Mouse (Mus musculus) heart, embryonic 10.5 days (tissue): ENCODE results near the gene Tfeb. TPM values are rescaled to one million over a fixed set of nuclear protein-coding genes. Genes with fewer than 3 reads are reported as not detected.

Experiments
- DNase-seq: peaks from one replicate; pipeline ENCODE4 v3.0.0-alpha.2; 2017; ENCODE audit warnings: low spot score
- H3K27ac ChIP-seq: fragments of 300-500 bp; sonication (generic); 2 replicates; pipeline ENCODE4 v1.5.1; 2016; ENCODE audit warnings: mild to moderate bottlenecking
- H3K27me3 ChIP-seq: fragments of 300-500 bp; sonication (generic); 2 replicates; pipeline ENCODE4 v1.6.1; 2016; ENCODE audit warnings: mild to moderate bottlenecking; ENCODE audit not compliant: poor library complexity, insufficient read depth, severe bottlenecking
- H3K36me3 ChIP-seq: fragments of 300-500 bp; sonication (generic); 2 replicates; pipeline ENCODE4 v1.6.1; 2016; ENCODE audit warnings: mild to moderate bottlenecking, moderate library complexity
- H3K4me1 ChIP-seq: fragments of 300-500 bp; sonication (generic); 2 replicates; pipeline ENCODE4 v1.6.1; 2016; ENCODE audit warnings: mild to moderate bottlenecking
- H3K4me3 ChIP-seq: fragments of 300-500 bp; sonication (generic); 2 replicates; pipeline ENCODE4 v1.5.1; 2016; ENCODE audit warnings: mild to moderate bottlenecking, moderate library complexity
- H3K9me3 ChIP-seq: fragments of 300-500 bp; sonication (generic); 2 replicates; pipeline ENCODE4 v1.6.1; 2016; ENCODE audit warnings: mild to moderate bottlenecking, moderate library complexity
- WGBS: fragments of 180-500 bp; shearing (Covaris S2); methylation state at CpG from one replicate; pipeline ENCODE4 v1.1.7; 2016; 5-methylcytosine and 5-hydroxymethylcytosine counted together
- polyA plus RNA-seq: library from polyadenylated mRNA; unstranded; fragments of >200 nt; fragmentation: Nextera tagmentation; extraction: Ambion mirVana; gene quantifications from 2 replicates; pipeline ENCODE4 v1.2.1, GENCODE M21; 2016

Gene Tfeb
- polyA plus RNA-seq, 1 experiment from 2014 or later: 15.3 TPM

DNA sequence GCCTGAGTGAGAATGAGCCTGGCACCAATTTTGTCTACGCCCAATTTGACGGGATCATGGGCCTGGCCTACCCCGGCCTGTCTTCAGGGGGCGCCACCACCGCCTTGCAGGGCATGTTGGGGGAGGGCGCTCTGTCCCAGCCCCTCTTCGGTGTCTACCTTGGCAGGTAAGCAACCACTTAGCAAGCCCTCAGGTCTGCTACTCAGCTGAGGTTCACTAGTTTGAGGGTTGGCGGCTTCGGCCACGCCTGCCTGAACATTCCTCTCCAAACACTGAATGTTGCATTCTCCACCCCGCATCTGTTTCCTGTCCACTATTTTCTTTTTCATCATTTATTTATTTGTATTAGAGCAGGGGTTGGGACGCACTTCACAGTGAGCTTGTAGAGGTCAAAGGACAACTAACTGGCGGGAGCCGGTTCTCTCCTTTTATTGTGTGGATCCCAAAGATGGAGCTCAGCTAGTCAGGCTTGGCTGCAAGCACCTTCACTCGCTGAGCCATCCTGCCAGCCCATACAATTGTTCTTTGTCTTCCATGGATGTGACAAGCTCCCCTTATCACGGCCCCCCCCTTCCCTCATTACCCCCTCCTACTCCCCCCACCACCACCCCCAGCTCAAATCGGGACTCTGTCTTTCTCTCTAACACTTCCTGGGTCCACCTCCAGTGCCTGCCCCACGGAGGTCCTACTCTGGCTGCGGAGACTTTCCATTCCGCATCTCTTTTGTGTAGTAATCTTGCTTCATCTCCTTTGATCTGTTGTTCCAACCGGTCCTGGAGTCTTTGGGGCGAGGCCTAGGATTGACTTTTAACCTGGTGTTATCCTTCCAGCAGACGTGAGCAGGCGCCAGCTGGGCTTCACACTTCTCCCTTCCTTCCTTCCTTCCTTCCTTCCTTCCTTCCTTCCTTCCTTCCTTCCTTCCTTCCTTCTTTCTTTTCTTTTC is 5.9 kb upstream of the Tfeb start:
- Histone ChIP-seq H3K36me3 (no peaks in the 10 kb centered on the region), H3K27ac (0 out of 2 replicates have a peak overlapping the region, but pooled peaks have one; percentile 10), H3K4me3 (no peak overlapping the region), H3K9me3 (no peaks in the 10 kb centered on the region), H3K27me3 (peaks cover 21% of the 10 kb centered on the region; the same call in 1 of the 2 replicates), H3K4me1 (peaks cover 7% of the 10 kb centered on the region; the same call in 1 of the 2 replicates)
- 53% methylated on average over 24 of the region's 24 CpGs for WGBS
- no peak for DNase-seq

GRCm38 (mm10) chr17:47735553-47736100 is 1.2 kb upstream of the Tfeb start:
- 73% methylated on average over 14 of the region's 14 CpGs for WGBS
- peaks cover 29% of the 10 kb centered on the region for H3K27me3 ChIP-seq
- no peak for DNase-seq
- no peaks in the 10 kb centered on the region for H3K36me3 ChIP-seq
- peaks cover 36% of the 10 kb centered on the region for H3K4me1 ChIP-seq
- no peak overlapping the region for H3K4me3 ChIP-seq
- H3K27ac ChIP-seq: no peak overlapping the region
- H3K9me3 ChIP-seq: no peaks in the 10 kb centered on the region

GRCm38 (mm10) chr17:47737271-47738065 is 638 bp downstream of the Tfeb start:
- no peaks in the 10 kb centered on the region for H3K36me3 ChIP-seq
- DNase-seq: peak; percentile 92
- WGBS: under 1% methylated on average over 44 of the region's 60 CpGs
- H3K27ac ChIP-seq: peak overlapping the region; percentile 94
- peak overlapping the region; percentile 92 for H3K4me3 ChIP-seq
- H3K27me3 ChIP-seq: peaks cover 23% of the 10 kb centered on the region
- peaks cover 44% of the 10 kb centered on the region for H3K4me1 ChIP-seq
- no peaks in the 10 kb centered on the region for H3K9me3 ChIP-seq

GRCm38 (mm10) chr17:47738066-47738878 is 1.4 kb downstream of the Tfeb start:
- Histone ChIP-seq H3K27ac (peak overlapping the region; percentile 94), H3K9me3 (no peaks in the 10 kb centered on the region), H3K27me3 (peaks cover 18% of the 10 kb centered on the region), H3K4me3 (peak overlapping the region; percentile 92), H3K4me1 (peaks cover 51% of the 10 kb centered on the region), H3K36me3 (no peaks in the 10 kb centered on the region)
- peak; percentile 88 for DNase-seq
- WGBS: under 1% methylated on average over 59 of the region's 61 CpGs

- 5% methylated on average over 20 of the region's 20 CpGs for WGBS
- Histone ChIP-seq H3K9me3 (no peaks in the 10 kb centered on the region), H3K4me3 (peak overlapping the region; percentile 92), H3K36me3 (peaks cover 2% of the 10 kb centered on the region; the same call in 1 of the 2 replicates), H3K27me3 (peaks cover 18% of the 10 kb centered on the region), H3K27ac (peak overlapping the region; percentile 94), H3K4me1 (peaks cover 60% of the 10 kb centered on the region)
- DNase-seq: no peak
Observed at GRCm38 (mm10) chr17:47738879-47739798, 2.3 kb downstream of the Tfeb start.

GRCm38 (mm10) chr17:47740186-47740585 is 3.4 kb downstream of the Tfeb start:
- Histone ChIP-seq H3K36me3 (peaks cover 7% of the 10 kb centered on the region; the same call in 1 of the 2 replicates), H3K9me3 (peaks cover 3% of the 10 kb centered on the region; the same call in 1 of the 2 replicates), H3K4me1 (peaks cover 62% of the 10 kb centered on the region), H3K27me3 (peaks cover 18% of the 10 kb centered on the region), H3K4me3 (no peak overlapping the region), H3K27ac (no peak overlapping the region)
- 65% methylated on average over 2 of the region's 2 CpGs for WGBS
- no peak for DNase-seq

DNA sequence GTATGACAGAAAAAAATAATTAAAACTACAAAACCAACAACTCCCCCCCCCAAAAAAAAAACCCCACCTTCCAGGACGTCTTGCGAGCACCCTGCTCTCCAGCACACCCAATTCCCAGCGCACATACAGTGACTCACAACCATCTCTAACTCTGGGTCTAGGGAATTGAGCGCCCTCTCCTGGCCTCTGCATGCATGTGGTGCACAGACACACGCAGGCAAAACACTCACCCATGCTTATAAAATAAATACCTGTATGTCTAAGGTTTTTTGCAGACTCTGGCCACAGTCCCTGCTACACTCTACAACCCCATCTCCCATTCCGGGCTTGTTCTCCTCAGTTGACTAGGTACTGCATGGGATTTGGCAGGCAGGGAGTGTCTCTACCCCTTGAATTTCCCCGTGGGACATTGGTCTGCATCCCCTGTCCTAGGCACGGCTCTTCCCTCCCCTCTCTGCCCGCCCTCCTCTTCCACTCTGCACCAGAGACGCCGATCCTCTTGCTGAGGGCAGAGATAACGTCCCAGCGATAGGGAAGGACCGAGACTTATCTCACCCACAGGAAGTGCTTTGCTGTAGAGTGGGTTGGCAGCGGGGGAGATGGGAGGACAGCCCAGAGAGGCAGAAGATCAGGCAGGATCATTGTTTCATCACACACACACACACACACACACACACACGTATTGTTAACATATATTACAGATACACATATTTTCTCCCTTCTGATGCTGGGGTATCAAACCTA is 6.3 kb downstream of the Tfeb start:
- Histone ChIP-seq H3K4me1 (peaks cover 56% of the 10 kb centered on the region), H3K27me3 (peaks cover 16% of the 10 kb centered on the region), H3K36me3 (peaks cover 7% of the 10 kb centered on the region; the same call in 1 of the 2 replicates), H3K27ac (peak overlapping the region; percentile 37; the same call in 1 of the 2 replicates), H3K4me3 (peak overlapping the region; percentile 27), H3K9me3 (peaks cover 3% of the 10 kb centered on the region; the same call in 1 of the 2 replicates)
- 15% methylated on average over 16 of the region's 16 CpGs for WGBS
- DNase-seq: no peak

DNA sequence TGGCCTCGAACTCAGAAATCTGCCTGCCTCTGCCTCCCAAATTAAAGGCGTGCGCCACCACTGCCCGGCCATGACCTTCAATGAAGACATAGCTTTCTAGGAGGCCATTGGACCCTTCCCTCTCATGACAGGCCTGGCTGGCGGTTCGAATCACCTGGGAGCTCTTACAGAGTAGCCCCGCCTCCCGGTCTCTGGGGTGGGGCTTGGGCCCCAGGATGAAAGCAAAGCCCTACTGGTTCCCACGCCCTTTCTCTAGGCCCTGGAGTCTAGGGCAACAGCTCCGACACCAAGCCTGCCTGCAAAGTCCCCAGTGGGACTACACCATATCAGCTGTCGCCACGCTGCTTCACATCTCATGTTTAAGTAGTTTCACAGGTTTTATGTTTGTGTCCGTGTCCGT is 7.3 kb downstream of the Tfeb start:
- Histone ChIP-seq H3K27me3 (peaks cover 6% of the 10 kb centered on the region), H3K4me3 (no peak overlapping the region), H3K4me1 (peaks cover 56% of the 10 kb centered on the region), H3K9me3 (peaks cover 3% of the 10 kb centered on the region; the same call in 1 of the 2 replicates), H3K36me3 (peaks cover 7% of the 10 kb centered on the region; the same call in 1 of the 2 replicates), H3K27ac (no peak overlapping the region)
- WGBS: 88% methylated on average over 14 of the region's 14 CpGs
- DNase-seq: no peak

- Histone ChIP-seq H3K4me1 (peaks cover 54% of the 10 kb centered on the region), H3K36me3 (peaks cover 7% of the 10 kb centered on the region; the same call in 1 of the 2 replicates), H3K27ac (no peak overlapping the region), H3K4me3 (no peak overlapping the region), H3K9me3 (peaks cover 3% of the 10 kb centered on the region; the same call in 1 of the 2 replicates), H3K27me3 (no peaks in the 10 kb centered on the region)
- WGBS: 83% methylated on average over 10 of the region's 10 CpGs
- no peak for DNase-seq
Observed at GRCm38 (mm10) chr17:47744746-47745368, 8.0 kb downstream of the Tfeb start.

DNA sequence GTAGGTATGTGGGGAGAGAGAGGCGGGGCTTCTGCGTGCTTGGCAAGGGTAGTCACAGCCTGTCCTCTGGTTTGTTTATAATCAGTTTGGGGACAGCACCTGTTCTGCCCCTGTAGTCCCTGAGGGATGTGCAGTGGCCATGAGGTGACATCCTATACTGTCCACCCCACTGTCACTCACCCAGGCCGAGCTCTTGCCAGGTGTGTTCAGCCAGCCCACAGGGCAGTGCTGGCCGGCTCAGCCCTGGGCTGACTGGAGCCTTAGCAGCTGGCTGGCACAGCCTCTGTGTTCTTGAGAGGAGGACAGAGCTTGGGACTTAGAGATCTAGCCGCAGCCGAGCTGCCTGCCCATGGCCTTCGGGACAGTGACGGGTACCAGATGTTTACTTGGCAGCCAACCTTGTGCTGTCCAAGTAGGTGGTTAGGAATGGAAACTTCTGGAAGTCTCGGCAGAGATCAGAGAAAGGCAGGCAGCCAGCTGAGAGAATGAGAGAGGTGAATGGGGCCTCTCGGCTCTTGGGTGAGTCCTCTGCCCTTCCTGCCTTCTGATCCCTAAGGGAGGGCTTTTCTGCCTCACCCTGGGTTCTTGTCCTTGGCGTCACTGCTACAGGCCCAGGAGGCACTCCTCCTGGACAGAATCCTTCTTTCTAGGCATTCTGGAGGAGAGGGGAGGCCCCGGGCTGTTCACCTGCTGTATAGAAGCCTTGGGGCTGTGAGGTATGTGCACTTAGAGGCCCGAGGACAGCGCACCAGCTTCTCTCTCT is 12.1 kb downstream of the Tfeb start:
- no peak for DNase-seq
- Histone ChIP-seq H3K27me3 (no peaks in the 10 kb centered on the region), H3K9me3 (peaks cover 3% of the 10 kb centered on the region; the same call in 1 of the 2 replicates), H3K27ac (peak overlapping the region; percentile 79), H3K36me3 (peaks cover 16% of the 10 kb centered on the region; the same call in 1 of the 2 replicates), H3K4me3 (no peak overlapping the region), H3K4me1 (peaks cover 41% of the 10 kb centered on the region)
- 49% methylated on average over 14 of the region's 14 CpGs for WGBS
